Mouse (Mus musculus): ENCODE data around the gene Rrp7a. TPM values are rescaled to one million over a fixed set of nuclear protein-coding genes. Genes with fewer than 3 reads are reported as not detected.

The Rrp7a gene
- polyA plus RNA-seq, 1 experiment from 2014 or later, result 34.9 TPM

DNA sequence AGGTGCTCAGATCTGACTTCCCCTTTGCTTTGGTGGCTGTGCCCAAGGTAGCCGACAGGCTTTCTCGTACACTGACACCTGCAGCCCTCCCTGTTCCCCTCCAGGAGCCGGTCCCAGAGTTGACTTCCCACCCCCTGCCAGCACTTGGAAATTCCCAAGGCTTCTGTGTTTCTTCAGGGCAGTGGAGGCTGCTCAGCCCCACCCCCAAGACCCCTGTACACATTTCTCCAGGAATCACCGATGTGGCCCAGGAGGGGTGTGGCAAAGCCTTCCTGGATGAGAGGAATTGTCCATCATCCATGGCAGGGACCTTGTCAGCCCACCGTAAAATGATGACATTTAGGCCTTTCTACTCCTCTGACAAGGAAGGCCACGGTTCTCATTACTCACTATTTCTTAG, 11.3 kb downstream of the Rrp7a start:
- peaks cover 3% of the 10 kb centered on the region for H3K4me1 ChIP-seq (ENCODE audit: control insufficient read depth, insufficient read depth, low read length)
- H3K36me3 ChIP-seq (ENCODE audit: control insufficient read depth, insufficient read depth, low read length), result 0 out of 2 replicates have a peak, but pooled peaks cover 7% of the 10 kb centered on the region
- H3K27ac ChIP-seq (ENCODE audit: low read depth, low read length), result no peak overlapping the region
- no peak overlapping the region for H3K4me3 ChIP-seq (ENCODE audit: low read depth, low read length)
- H3K9ac ChIP-seq (ENCODE audit: low read depth, low read length), result no peak overlapping the region
- no peak overlapping the region for H3K4me2 ChIP-seq
- no peaks in the 10 kb centered on the region for H3K9me3 ChIP-seq (replicated peaks; ENCODE audit: control insufficient read depth, low read length)
- no peaks in the 10 kb centered on the region for H3K27me3 ChIP-seq (ENCODE audit: control insufficient read depth, insufficient read depth, low read length)
- no peak for ATAC-seq (replicated peaks; ENCODE audit: insufficient number of reproducible peaks, low FRiP score, low TSS enrichment)
- 44% methylated on average over 6 of the region's 6 CpGs for WGBS (ENCODE audit: insufficient replicate concordance)

DNA sequence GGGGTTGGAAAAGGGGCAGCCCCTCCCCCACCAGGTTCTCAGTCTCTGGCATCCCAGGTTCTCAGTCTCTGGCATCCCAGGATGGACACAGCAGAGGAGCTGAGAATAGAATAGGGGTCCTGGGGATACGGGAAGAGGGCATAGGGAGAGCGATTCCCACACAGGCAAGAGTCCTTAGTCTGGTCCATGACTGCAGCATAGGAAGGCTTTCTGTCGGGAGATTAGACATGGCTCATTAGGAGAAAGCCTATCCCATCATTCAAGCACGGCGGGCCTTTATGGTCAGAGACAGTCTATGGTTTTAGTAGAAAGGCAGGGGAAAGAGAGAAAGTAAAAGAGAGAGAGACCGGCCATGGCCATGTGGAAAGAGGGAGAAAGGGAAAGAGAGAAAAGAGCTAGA, 14.8 kb downstream of the Rrp7a start:
- Histone ChIP-seq H3K36me3 (ENCODE audit: control insufficient read depth, insufficient read depth, low read length) (no peaks in the 10 kb centered on the region; the same call in 1 of the 2 replicates), H3K27me3 (ENCODE audit: control insufficient read depth, insufficient read depth, low read length) (no peaks in the 10 kb centered on the region), H3K4me3 (ENCODE audit: low read depth, low read length) (no peak overlapping the region), H3K9me3 (replicated peaks; ENCODE audit: control insufficient read depth, low read length) (no peaks in the 10 kb centered on the region), H3K9ac (ENCODE audit: low read depth, low read length) (no peak overlapping the region), H3K4me2 (no peak overlapping the region), H3K27ac (ENCODE audit: low read depth, low read length) (no peak overlapping the region), H3K4me1 (ENCODE audit: control insufficient read depth, insufficient read depth, low read length) (no peaks in the 10 kb centered on the region; the same call in 1 of the 2 replicates)
- ATAC-seq (replicated peaks; ENCODE audit: insufficient number of reproducible peaks, low FRiP score, low TSS enrichment), result no peak
- 64% methylated on average over 6 of the region's 6 CpGs for WGBS (ENCODE audit: insufficient replicate concordance)

DNA sequence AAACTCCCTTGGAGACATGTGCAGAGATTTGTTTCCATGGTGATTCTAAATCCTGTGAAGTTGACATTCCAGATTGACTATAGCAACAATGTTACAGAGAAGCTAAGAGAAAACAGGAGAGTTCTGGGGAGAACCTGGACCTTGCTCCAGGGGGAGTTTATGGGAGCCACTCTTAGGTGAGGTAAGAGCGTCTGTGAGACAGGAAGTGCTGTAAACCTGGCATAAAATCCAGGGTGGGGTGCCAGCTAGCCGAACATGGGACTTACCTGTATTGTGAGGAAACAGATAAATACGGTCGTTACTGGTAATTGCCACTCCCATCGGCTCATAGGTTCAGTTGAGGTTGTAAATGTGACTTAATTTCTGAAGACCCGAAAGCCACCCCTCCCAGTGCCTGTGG, 16.2 kb downstream of the Rrp7a start:
- 74% methylated on average over 6 of the region's 6 CpGs for WGBS (ENCODE audit: insufficient replicate concordance)
- Histone ChIP-seq H3K9ac (ENCODE audit: low read depth, low read length) (no peak overlapping the region), H3K27me3 (ENCODE audit: control insufficient read depth, insufficient read depth, low read length) (no peaks in the 10 kb centered on the region), H3K27ac (ENCODE audit: low read depth, low read length) (no peak overlapping the region), H3K9me3 (replicated peaks; ENCODE audit: control insufficient read depth, low read length) (no peaks in the 10 kb centered on the region), H3K4me1 (ENCODE audit: control insufficient read depth, insufficient read depth, low read length) (peaks cover 5% of the 10 kb centered on the region), H3K36me3 (ENCODE audit: control insufficient read depth, insufficient read depth, low read length) (no peaks in the 10 kb centered on the region; the same call in 1 of the 2 replicates), H3K4me2 (no peak overlapping the region), H3K4me3 (ENCODE audit: low read depth, low read length) (no peak overlapping the region)
- no peak for ATAC-seq (replicated peaks; ENCODE audit: insufficient number of reproducible peaks, low FRiP score, low TSS enrichment)

DNA sequence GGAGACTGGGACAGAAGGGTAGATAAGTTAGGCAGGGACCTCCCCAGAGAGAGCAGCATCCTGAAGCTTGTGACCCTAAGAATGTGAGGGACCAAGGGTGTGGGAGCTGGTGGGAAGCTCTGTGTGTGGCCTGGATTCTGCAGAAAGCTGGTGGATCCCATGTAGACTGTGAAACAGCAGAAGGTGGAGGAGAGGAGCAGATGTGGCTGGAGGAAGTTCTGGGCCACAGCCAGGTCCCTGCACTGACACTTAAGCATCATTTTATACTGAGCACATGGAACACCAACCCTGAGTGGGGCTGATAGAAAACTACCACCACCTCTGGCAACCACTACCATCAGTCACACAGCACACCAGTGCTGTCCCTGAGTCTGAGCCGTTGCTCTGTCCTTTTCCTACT, 19.5 kb downstream of the Rrp7a start:
- Histone ChIP-seq H3K27me3 (ENCODE audit: control insufficient read depth, insufficient read depth, low read length) (0 out of 2 replicates have a peak, but pooled peaks cover 2% of the 10 kb centered on the region), H3K9ac (ENCODE audit: low read depth, low read length) (no peak overlapping the region), H3K9me3 (replicated peaks; ENCODE audit: control insufficient read depth, low read length) (no peaks in the 10 kb centered on the region), H3K36me3 (ENCODE audit: control insufficient read depth, insufficient read depth, low read length) (no peaks in the 10 kb centered on the region; the same call in 1 of the 2 replicates), H3K4me2 (no peak overlapping the region), H3K27ac (ENCODE audit: low read depth, low read length) (no peak overlapping the region), H3K4me1 (ENCODE audit: control insufficient read depth, insufficient read depth, low read length) (peaks cover 16% of the 10 kb centered on the region), H3K4me3 (ENCODE audit: low read depth, low read length) (no peak overlapping the region)
- WGBS (ENCODE audit: insufficient replicate concordance), result 78% methylated on average over 1 of the region's 1 CpGs
- ATAC-seq (replicated peaks; ENCODE audit: insufficient number of reproducible peaks, low FRiP score, low TSS enrichment), result no peak

DNA sequence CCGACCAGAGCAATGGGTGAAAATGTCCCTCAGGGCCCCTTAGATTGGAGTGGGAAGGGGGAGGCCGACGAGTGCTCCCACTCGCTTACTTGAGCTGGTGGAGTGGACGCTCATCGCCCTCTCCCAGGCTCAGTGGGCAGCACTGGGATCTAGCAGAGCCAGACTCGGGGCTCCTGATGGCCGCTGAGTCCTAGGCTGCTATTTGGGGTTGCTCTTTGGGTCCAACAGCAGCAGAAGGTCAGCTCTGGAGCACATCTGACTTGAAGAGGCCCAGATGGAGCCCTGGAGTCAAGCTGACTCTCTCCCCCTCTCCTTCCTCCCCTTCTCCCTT, 22.3 kb downstream of the Rrp7a start:
- Histone ChIP-seq H3K9me3 (replicated peaks; ENCODE audit: control insufficient read depth, low read length) (no peaks in the 10 kb centered on the region), H3K4me3 (ENCODE audit: low read depth, low read length) (peak overlapping the region; percentile 71), H3K27me3 (ENCODE audit: control insufficient read depth, insufficient read depth, low read length) (0 out of 2 replicates have a peak, but pooled peaks cover 2% of the 10 kb centered on the region), H3K36me3 (ENCODE audit: control insufficient read depth, insufficient read depth, low read length) (no peaks in the 10 kb centered on the region; the same call in 1 of the 2 replicates), H3K4me2 (peak overlapping the region; percentile 87), H3K27ac (ENCODE audit: low read depth, low read length) (peak overlapping the region; percentile 70), H3K9ac (ENCODE audit: low read depth, low read length) (peak overlapping the region; percentile 91), H3K4me1 (ENCODE audit: control insufficient read depth, insufficient read depth, low read length) (peaks cover 23% of the 10 kb centered on the region)
- WGBS (ENCODE audit: insufficient replicate concordance), result 2% methylated on average over 8 of the region's 8 CpGs
- no peak; the same call in 1 of the 2 replicates for ATAC-seq (replicated peaks; ENCODE audit: insufficient number of reproducible peaks, low FRiP score, low TSS enrichment)

DNA sequence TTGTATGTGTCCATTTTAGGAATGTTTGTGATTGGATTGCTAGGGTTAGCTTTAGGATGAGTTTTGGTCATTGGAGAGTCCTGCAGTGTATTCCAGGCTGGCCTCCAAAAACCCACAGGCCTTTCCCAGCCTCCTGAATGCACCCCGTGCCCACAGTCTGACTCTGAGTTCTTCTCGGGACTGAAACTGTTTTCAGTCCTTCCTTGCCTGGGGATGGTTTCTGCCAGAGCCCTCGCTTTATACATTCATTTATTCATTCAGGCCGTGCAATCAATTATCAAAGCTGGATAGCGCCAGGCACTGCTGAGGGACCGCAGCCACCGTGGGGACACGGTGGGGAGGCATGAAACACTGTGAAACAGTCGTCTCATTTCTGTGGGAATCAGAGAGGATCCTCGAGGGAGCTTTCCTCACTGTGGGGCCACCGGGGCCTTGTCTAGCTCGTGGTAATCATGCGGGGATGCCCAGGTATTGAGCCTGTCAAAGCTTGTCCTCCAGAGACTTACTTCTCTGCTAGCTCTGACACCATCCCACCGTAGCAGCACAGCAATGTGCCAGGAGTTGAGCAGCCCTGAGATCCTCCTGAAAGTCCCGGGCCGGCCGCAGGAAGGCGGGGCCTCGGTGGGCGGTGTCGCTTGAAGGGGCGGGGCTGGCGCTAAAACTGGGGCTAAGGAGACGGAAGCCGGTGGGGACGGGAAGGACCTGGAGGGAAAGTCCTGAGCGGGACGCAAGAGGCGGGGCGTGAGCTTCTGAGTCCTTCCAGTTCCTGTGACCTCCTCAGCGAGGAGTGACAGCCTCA, 22.9 kb downstream of the Rrp7a start:
- H3K9me3 ChIP-seq (replicated peaks; ENCODE audit: control insufficient read depth, low read length), result no peaks in the 10 kb centered on the region
- peak; percentile 82 for ATAC-seq (replicated peaks; ENCODE audit: insufficient number of reproducible peaks, low FRiP score, low TSS enrichment)
- H3K4me3 ChIP-seq (ENCODE audit: low read depth, low read length), result peak overlapping the region; percentile 71
- peak overlapping the region; percentile 70 for H3K27ac ChIP-seq (ENCODE audit: low read depth, low read length)
- H3K9ac ChIP-seq (ENCODE audit: low read depth, low read length), result peak overlapping the region; percentile 91
- peak overlapping the region; percentile 87 for H3K4me2 ChIP-seq
- H3K36me3 ChIP-seq (ENCODE audit: control insufficient read depth, insufficient read depth, low read length), result no peaks in the 10 kb centered on the region
- H3K27me3 ChIP-seq (ENCODE audit: control insufficient read depth, insufficient read depth, low read length), result 0 out of 2 replicates have a peak, but pooled peaks cover 2% of the 10 kb centered on the region
- peaks cover 23% of the 10 kb centered on the region for H3K4me1 ChIP-seq (ENCODE audit: control insufficient read depth, insufficient read depth, low read length)
- 3% methylated on average over 31 of the region's 31 CpGs for WGBS (ENCODE audit: insufficient replicate concordance)

DNA sequence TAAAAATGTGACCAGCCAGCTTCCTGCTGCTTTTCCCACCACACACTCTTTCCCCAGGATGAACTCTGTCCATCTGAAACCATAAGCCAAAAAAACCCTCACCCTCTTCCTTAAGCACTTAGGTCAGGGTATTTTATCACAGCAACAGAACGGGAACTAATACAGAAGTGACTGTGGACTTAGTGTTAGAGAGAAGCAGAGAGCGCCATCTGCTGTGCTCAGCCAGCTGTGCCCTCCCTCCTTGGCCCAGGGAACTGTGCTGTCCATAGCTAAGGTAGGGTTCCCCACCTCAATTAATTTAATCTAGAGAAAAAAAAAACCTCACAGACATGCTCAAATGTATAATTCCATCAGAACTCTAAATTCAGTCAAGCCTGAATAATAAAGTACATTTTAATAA, 26.7 kb downstream of the Rrp7a start:
- no peak overlapping the region for H3K4me2 ChIP-seq
- H3K36me3 ChIP-seq (ENCODE audit: control insufficient read depth, insufficient read depth, low read length), result no peaks in the 10 kb centered on the region
- H3K4me1 ChIP-seq (ENCODE audit: control insufficient read depth, insufficient read depth, low read length), result peaks cover 16% of the 10 kb centered on the region
- 39% methylated on average over 2 of the region's 2 CpGs for WGBS (ENCODE audit: insufficient replicate concordance)
- H3K9me3 ChIP-seq (replicated peaks; ENCODE audit: control insufficient read depth, low read length), result no peaks in the 10 kb centered on the region
- no peak for ATAC-seq (replicated peaks; ENCODE audit: insufficient number of reproducible peaks, low FRiP score, low TSS enrichment)
- H3K27ac ChIP-seq (ENCODE audit: low read depth, low read length), result no peak overlapping the region
- 0 out of 2 replicates have a peak, but pooled peaks cover 2% of the 10 kb centered on the region for H3K27me3 ChIP-seq (ENCODE audit: control insufficient read depth, insufficient read depth, low read length)
- H3K9ac ChIP-seq (ENCODE audit: low read depth, low read length), result no peak overlapping the region
- no peak overlapping the region for H3K4me3 ChIP-seq (ENCODE audit: low read depth, low read length)

GRCm38 (mm10) chr15:83093687-83094086, 28.9 kb downstream of the Rrp7a start:
- H3K4me2 ChIP-seq, result no peak overlapping the region
- H3K9me3 ChIP-seq (replicated peaks; ENCODE audit: control insufficient read depth, low read length), result no peaks in the 10 kb centered on the region
- H3K4me1 ChIP-seq (ENCODE audit: control insufficient read depth, insufficient read depth, low read length), result 0 out of 2 replicates have a peak, but pooled peaks cover 14% of the 10 kb centered on the region
- H3K27me3 ChIP-seq (ENCODE audit: control insufficient read depth, insufficient read depth, low read length), result peaks cover 12% of the 10 kb centered on the region
- 75% methylated on average over 2 of the region's 2 CpGs for WGBS (ENCODE audit: insufficient replicate concordance)
- no peak for ATAC-seq (replicated peaks; ENCODE audit: insufficient number of reproducible peaks, low FRiP score, low TSS enrichment)
- no peaks in the 10 kb centered on the region for H3K36me3 ChIP-seq (ENCODE audit: control insufficient read depth, insufficient read depth, low read length)
- no peak overlapping the region for H3K27ac ChIP-seq (ENCODE audit: low read depth, low read length)
- no peak overlapping the region for H3K9ac ChIP-seq (ENCODE audit: low read depth, low read length)
- no peak overlapping the region for H3K4me3 ChIP-seq (ENCODE audit: low read depth, low read length)

DNA sequence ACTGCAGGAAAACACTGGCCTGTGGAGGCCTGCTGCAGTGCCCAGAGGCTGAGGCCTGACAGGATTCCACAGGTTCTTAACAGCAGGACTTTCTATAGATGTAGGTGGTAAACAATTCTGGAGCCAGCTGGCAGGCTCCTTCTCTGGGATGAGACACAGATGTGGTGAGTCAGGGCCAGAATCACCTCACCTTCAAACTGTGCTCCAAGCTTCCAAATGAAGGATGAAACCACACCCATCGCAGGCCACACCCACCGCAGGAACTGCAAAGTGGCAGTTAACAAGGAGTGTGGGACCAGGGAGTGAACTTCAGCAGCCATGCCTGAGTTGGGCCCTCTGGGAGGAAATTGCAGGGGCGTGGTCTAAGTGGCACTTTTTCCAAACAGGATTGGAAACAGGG, 31.7 kb downstream of the Rrp7a start:
- Histone ChIP-seq H3K9ac (ENCODE audit: low read depth, low read length) (no peak overlapping the region), H3K27me3 (ENCODE audit: control insufficient read depth, insufficient read depth, low read length) (peaks cover 15% of the 10 kb centered on the region), H3K9me3 (replicated peaks; ENCODE audit: control insufficient read depth, low read length) (no peaks in the 10 kb centered on the region), H3K4me1 (ENCODE audit: control insufficient read depth, insufficient read depth, low read length) (peaks cover 6% of the 10 kb centered on the region; the same call in 1 of the 2 replicates), H3K4me3 (ENCODE audit: low read depth, low read length) (no peak overlapping the region), H3K4me2 (no peak overlapping the region), H3K36me3 (ENCODE audit: control insufficient read depth, insufficient read depth, low read length) (no peaks in the 10 kb centered on the region), H3K27ac (ENCODE audit: low read depth, low read length) (no peak overlapping the region)
- WGBS (ENCODE audit: insufficient replicate concordance), result 36% methylated on average over 3 of the region's 3 CpGs
- no peak for ATAC-seq (replicated peaks; ENCODE audit: insufficient number of reproducible peaks, low FRiP score, low TSS enrichment)
